Mouse (Mus musculus): ENCODE data around the gene Hoxd9. TPM values are rescaled to one million over a fixed set of nuclear protein-coding genes. Genes with fewer than 3 reads are reported as not detected.

Gene Hoxd9
- polyA plus RNA-seq, 1 experiment from 2014 or later, result 0.41 TPM

DNA sequence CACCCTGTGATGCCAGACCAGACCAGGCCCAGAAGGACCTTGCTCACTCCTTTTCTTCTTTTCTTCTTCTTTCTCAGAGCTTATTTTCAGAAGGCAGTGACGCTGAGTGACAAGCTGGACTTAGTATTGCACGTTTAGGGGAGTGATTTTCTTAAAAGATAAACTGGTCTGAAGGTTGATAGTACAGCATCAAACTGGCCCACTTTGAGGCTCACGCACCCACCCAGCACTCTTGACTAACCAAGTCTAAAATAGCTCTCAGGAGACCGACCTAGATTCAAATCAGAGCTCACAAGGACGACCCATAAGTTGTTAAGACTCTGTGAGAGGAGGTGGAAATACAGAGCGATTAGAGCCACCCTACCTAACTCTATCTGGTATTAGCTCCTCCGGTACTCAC, 31.1 kb upstream of the Hoxd9 start:
- Histone ChIP-seq H3K27me3 (ENCODE audit: control insufficient read depth, insufficient read depth, low read length) (peaks cover 87% of the 10 kb centered on the region), H3K27ac (ENCODE audit: low read length) (no peak overlapping the region), H3K36me3 (ENCODE audit: control insufficient read depth, insufficient read depth, low read length) (no peaks in the 10 kb centered on the region), H3K4me2 (replicated peaks; ENCODE audit: low read depth, low read length) (no peak overlapping the region), H3K9me3 (ENCODE audit: control insufficient read depth, low read depth, low read length) (no peaks in the 10 kb centered on the region), H3K9ac (replicated peaks; ENCODE audit: low read depth, low read length) (no peak overlapping the region), H3K4me3 (ENCODE audit: low read depth, low read length) (no peak overlapping the region), H3K4me1 (ENCODE audit: control insufficient read depth, insufficient read depth, low read length) (peaks cover 4% of the 10 kb centered on the region; the same call in 1 of the 2 replicates)
- WGBS, result 4% methylated on average over 7 of the region's 7 CpGs
- ATAC-seq (ENCODE audit: insufficient number of reproducible peaks, insufficient read depth, low FRiP score, low read depth), result no peak

DNA sequence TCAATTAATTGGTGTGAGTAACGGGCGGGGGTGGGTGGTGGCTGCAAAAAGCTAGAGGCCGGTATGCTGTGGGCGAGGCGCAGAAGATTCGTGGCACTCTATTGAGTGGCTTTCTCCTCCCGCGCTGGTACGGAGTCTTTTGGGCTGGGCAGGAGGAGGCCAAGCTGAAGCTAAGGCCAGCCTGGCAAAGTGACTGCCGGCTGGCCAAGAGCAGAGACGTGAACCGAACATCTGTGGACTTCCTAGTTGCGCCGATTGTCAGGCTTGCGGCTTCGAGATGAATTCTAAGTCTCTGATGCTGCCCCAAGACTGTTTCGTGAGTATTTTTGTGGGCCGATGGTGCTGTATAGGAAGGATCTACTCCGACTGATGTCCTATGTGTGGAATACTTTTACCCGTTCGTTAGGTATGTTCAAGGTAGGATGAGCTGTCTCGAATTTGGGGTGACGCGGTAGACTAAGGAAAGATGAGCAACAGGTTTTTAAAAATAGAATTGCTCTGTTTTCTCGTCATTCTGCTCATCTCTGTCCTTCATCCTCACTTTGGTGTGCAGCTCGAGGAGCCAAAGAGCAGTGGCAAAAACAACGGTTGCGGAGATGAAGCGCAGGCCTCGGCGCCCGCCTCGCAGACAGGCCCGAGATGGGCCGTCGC, 30.2 kb upstream of the Hoxd9 start:
- Histone ChIP-seq H3K4me3 (ENCODE audit: low read depth, low read length) (0 out of 2 replicates have a peak overlapping the region, but pooled peaks have one; percentile 29), H3K4me2 (replicated peaks; ENCODE audit: low read depth, low read length) (0 out of 2 replicates have a peak overlapping the region, but pooled peaks have one; percentile 49), H3K27ac (ENCODE audit: low read length) (no peak overlapping the region), H3K9ac (replicated peaks; ENCODE audit: low read depth, low read length) (no peak overlapping the region), H3K36me3 (ENCODE audit: control insufficient read depth, insufficient read depth, low read length) (no peaks in the 10 kb centered on the region), H3K27me3 (ENCODE audit: control insufficient read depth, insufficient read depth, low read length) (peaks cover 81% of the 10 kb centered on the region), H3K4me1 (ENCODE audit: control insufficient read depth, insufficient read depth, low read length) (peaks cover 4% of the 10 kb centered on the region; the same call in 1 of the 2 replicates), H3K9me3 (ENCODE audit: control insufficient read depth, low read depth, low read length) (no peaks in the 10 kb centered on the region)
- ATAC-seq (ENCODE audit: insufficient number of reproducible peaks, insufficient read depth, low FRiP score, low read depth), result no peak
- WGBS, result 1% methylated on average over 36 of the region's 36 CpGs

DNA sequence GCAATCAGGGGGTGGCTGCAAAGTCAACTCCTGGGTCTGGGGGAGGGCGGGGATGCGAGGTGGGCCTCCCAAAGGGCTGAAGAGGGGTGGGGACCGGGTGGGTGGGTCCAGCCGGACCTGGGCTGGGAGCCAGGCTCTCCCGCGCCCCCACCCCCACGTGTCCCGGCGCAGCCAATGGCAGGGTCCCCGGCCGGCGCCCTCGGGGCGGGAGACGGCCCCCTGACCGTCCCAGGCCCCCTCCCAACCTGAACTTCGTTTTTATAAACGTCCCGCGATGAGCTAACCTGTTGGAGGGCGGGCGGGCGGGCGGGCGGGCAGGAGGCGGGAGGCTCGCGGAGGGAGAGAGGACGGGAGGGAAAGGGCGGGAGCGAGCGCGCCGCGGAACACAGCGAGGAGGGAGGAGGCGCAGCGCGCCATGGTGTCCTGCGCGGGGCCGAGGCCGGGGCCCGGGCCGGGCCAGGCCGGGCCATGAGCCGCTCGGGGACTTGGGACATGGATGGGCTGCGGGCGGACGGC, 29.6 kb upstream of the Hoxd9 start, which contains the start of gene Hoxd13:
TSS of gene Hoxd13 (plus strand) at position 469 of the 516 bp plus-strand sequence.
- peak within 1 kb of the TSS; percentile 49 for H3K4me2 ChIP-seq (replicated peaks; ENCODE audit: low read depth, low read length)
- H3K9me3 ChIP-seq (ENCODE audit: control insufficient read depth, low read depth, low read length), result no peaks in the 10 kb centered on the region
- H3K36me3 ChIP-seq (ENCODE audit: control insufficient read depth, insufficient read depth, low read length), result no peaks in the 10 kb centered on the region
- peak within 1 kb of the TSS; percentile 29 for H3K4me3 ChIP-seq (ENCODE audit: low read depth, low read length)
- peak; percentile 46; the same call in 1 of the 2 replicates for ATAC-seq (ENCODE audit: insufficient number of reproducible peaks, insufficient read depth, low FRiP score, low read depth)
- H3K27me3 ChIP-seq (ENCODE audit: control insufficient read depth, insufficient read depth, low read length), result peaks cover 80% of the 10 kb centered on the region
- H3K4me1 ChIP-seq (ENCODE audit: control insufficient read depth, insufficient read depth, low read length), result peaks cover 6% of the 10 kb centered on the region; the same call in 1 of the 2 replicates
- H3K9ac ChIP-seq (replicated peaks; ENCODE audit: low read depth, low read length), result no peak within 1 kb of the TSS
- WGBS, result 0% methylated on average over 32 of the region's 51 CpGs
- H3K27ac ChIP-seq (ENCODE audit: low read length), result no peak within 1 kb of the TSS

DNA sequence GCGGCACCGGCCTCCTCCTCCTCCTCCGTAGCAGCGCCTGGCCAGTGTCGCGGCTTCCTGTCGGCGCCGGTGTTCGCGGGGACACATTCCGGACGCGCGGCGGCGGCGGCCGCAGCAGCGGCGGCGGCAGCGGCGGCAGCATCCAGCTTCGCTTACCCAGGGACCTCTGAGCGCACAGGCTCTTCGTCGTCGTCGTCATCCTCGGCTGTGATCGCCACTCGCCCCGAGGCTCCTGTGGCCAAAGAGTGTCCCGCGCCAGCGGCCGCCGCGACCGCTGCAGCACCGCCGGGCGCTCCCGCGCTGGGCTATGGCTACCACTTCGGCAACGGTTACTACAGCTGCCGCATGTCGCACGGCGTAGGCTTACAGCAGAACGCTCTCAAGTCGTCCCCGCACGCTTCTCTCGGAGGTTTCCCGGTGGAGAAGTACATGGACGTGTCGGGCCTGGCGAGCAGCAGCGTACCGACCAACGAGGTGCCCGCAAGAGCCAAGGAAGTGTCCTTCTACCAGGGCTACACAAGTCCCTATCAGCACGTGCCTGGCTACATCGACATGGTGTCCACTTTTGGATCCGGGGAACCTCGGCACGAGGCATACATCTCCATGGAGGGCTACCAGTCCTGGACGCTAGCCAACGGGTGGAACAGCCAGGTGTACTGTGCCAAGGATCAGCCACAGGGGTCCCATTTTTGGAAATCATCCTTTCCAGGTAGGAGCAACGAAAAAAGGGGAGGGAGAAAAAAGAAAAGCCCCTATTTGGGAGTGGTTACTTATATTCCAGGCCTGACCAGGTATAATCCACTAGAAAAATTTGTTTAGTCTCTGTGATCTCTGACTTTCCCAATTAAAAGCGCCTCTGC, 28.9 kb upstream of the Hoxd9 start:
- Histone ChIP-seq H3K9me3 (ENCODE audit: control insufficient read depth, low read depth, low read length) (no peaks in the 10 kb centered on the region), H3K27ac (ENCODE audit: low read length) (no peak overlapping the region), H3K4me3 (ENCODE audit: low read depth, low read length) (peak overlapping the region; percentile 29), H3K9ac (replicated peaks; ENCODE audit: low read depth, low read length) (no peak overlapping the region), H3K4me1 (ENCODE audit: control insufficient read depth, insufficient read depth, low read length) (peaks cover 6% of the 10 kb centered on the region; the same call in 1 of the 2 replicates), H3K4me2 (replicated peaks; ENCODE audit: low read depth, low read length) (peak overlapping the region; percentile 49), H3K27me3 (ENCODE audit: control insufficient read depth, insufficient read depth, low read length) (peaks cover 80% of the 10 kb centered on the region), H3K36me3 (ENCODE audit: control insufficient read depth, insufficient read depth, low read length) (no peaks in the 10 kb centered on the region)
- peak; percentile 43; the same call in 1 of the 2 replicates for ATAC-seq (ENCODE audit: insufficient number of reproducible peaks, insufficient read depth, low FRiP score, low read depth)
- WGBS, result under 1% methylated on average over 57 of the region's 74 CpGs

DNA sequence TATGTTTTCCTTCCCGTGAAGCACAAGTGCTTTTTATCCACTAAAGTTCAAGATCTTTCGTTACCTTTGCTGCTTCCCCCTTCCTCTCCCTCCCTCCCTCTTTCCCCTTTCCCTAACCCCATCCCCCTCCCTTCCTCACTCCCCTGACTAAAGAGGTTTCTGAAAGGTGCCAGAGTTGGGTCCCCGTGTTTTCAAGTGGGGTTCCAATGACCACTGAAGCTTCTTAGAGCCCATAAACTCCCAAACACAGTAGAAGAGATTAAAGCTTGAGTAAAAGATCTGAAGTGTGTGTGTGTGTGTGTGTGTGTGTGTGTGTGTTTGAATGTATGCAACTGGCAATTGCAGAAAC, 28.3 kb upstream of the Hoxd9 start:
- peaks cover 6% of the 10 kb centered on the region; the same call in 1 of the 2 replicates for H3K4me1 ChIP-seq (ENCODE audit: control insufficient read depth, insufficient read depth, low read length)
- ATAC-seq (ENCODE audit: insufficient number of reproducible peaks, insufficient read depth, low FRiP score, low read depth), result no peak
- H3K9me3 ChIP-seq (ENCODE audit: control insufficient read depth, low read depth, low read length), result no peaks in the 10 kb centered on the region
- WGBS, result 3% methylated on average over 3 of the region's 3 CpGs
- no peak overlapping the region for H3K4me3 ChIP-seq (ENCODE audit: low read depth, low read length)
- peaks cover 80% of the 10 kb centered on the region for H3K27me3 ChIP-seq (ENCODE audit: control insufficient read depth, insufficient read depth, low read length)
- H3K36me3 ChIP-seq (ENCODE audit: control insufficient read depth, insufficient read depth, low read length), result no peaks in the 10 kb centered on the region
- H3K4me2 ChIP-seq (replicated peaks; ENCODE audit: low read depth, low read length), result no peak overlapping the region
- no peak overlapping the region for H3K27ac ChIP-seq (ENCODE audit: low read length)
- no peak overlapping the region for H3K9ac ChIP-seq (replicated peaks; ENCODE audit: low read depth, low read length)

DNA sequence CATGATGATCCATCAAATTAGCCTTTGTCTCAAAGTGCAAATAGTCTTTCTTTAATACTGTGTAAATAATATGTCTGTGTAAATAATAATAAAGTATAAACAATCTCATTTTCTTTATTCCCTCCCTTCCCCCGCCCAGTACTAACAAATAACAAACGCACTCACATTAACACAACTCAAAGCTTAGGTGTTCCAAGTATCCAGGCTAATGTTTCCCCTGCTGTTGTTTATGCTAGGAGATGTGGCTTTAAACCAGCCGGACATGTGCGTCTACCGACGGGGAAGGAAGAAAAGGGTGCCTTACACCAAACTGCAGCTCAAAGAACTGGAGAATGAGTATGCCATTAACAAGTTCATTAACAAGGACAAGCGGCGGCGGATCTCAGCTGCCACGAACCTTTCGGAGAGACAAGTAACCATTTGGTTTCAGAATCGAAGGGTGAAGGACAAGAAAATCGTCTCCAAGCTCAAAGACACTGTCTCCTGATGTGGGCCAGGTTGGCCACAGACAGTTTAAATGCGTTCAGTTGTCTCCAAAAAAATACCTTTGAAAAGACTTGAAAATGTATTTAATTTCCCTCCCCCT, 27.8 kb upstream of the Hoxd9 start:
- H3K9ac ChIP-seq (replicated peaks; ENCODE audit: low read depth, low read length), result no peak overlapping the region
- H3K9me3 ChIP-seq (ENCODE audit: control insufficient read depth, low read depth, low read length), result no peaks in the 10 kb centered on the region
- no peak overlapping the region for H3K4me3 ChIP-seq (ENCODE audit: low read depth, low read length)
- no peak overlapping the region for H3K4me2 ChIP-seq (replicated peaks; ENCODE audit: low read depth, low read length)
- peaks cover 80% of the 10 kb centered on the region for H3K27me3 ChIP-seq (ENCODE audit: control insufficient read depth, insufficient read depth, low read length)
- 1% methylated on average over 14 of the region's 14 CpGs for WGBS
- peaks cover 6% of the 10 kb centered on the region; the same call in 1 of the 2 replicates for H3K4me1 ChIP-seq (ENCODE audit: control insufficient read depth, insufficient read depth, low read length)
- no peaks in the 10 kb centered on the region for H3K36me3 ChIP-seq (ENCODE audit: control insufficient read depth, insufficient read depth, low read length)
- H3K27ac ChIP-seq (ENCODE audit: low read length), result no peak overlapping the region
- ATAC-seq (ENCODE audit: insufficient number of reproducible peaks, insufficient read depth, low FRiP score, low read depth), result no peak

DNA sequence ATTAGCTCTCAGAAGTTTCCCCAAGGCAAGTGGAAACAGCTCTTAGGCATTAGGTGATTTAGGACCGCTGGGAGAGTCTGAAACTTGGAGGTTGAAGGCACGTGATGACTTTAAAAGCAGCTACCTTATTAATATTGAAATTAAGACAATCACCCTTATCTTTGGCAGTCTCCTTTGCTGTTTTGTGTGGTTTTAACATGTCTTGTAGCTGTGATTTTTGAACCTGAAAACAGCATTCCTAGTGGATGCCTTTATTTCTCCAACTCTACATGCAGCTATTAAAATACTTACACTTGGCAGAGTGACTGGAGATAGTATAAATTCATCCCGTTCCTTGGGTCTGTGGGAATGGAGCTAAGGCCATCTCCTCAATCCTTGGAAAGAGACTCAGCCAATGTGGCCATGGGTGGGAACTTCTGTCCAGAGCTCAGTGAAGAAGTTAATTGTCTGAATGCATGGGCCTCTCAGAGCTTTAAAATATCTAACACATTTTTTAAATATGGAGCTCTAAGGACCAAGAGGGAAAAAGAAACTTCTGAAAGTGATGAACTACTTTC, 26.8 kb upstream of the Hoxd9 start:
- H3K27me3 ChIP-seq (ENCODE audit: control insufficient read depth, insufficient read depth, low read length), result peaks cover 79% of the 10 kb centered on the region
- H3K27ac ChIP-seq (ENCODE audit: low read length), result no peak overlapping the region
- peaks cover 6% of the 10 kb centered on the region; the same call in 1 of the 2 replicates for H3K4me1 ChIP-seq (ENCODE audit: control insufficient read depth, insufficient read depth, low read length)
- 3% methylated on average over 3 of the region's 3 CpGs for WGBS
- no peak overlapping the region for H3K9ac ChIP-seq (replicated peaks; ENCODE audit: low read depth, low read length)
- H3K4me3 ChIP-seq (ENCODE audit: low read depth, low read length), result no peak overlapping the region
- H3K4me2 ChIP-seq (replicated peaks; ENCODE audit: low read depth, low read length), result no peak overlapping the region
- ATAC-seq (ENCODE audit: insufficient number of reproducible peaks, insufficient read depth, low FRiP score, low read depth), result no peak
- H3K36me3 ChIP-seq (ENCODE audit: control insufficient read depth, insufficient read depth, low read length), result no peaks in the 10 kb centered on the region
- H3K9me3 ChIP-seq (ENCODE audit: control insufficient read depth, low read depth, low read length), result no peaks in the 10 kb centered on the region

DNA sequence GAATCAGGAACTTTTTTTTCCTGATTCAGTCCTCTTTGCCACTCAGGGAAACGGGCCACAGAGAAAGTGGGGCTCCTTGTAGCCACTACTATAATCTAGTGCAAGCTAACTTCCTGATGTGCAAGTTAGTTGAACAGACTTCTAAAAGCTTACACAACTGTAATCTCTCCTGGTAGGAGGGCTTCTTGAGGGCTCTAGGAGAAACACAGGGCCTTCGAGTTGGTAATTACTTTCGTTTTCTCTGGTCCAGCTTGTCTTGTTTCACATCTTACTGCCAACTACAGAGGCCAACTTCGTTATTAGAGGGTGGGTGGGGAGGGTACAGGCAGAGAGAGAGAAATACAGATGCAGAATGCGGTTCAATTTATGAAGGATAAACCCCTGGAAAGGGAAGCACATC, 25.7 kb upstream of the Hoxd9 start:
- WGBS, result 6% methylated on average over 5 of the region's 5 CpGs
- Histone ChIP-seq H3K27ac (ENCODE audit: low read length) (no peak overlapping the region), H3K36me3 (ENCODE audit: control insufficient read depth, insufficient read depth, low read length) (no peaks in the 10 kb centered on the region), H3K27me3 (ENCODE audit: control insufficient read depth, insufficient read depth, low read length) (peaks cover 82% of the 10 kb centered on the region), H3K9me3 (ENCODE audit: control insufficient read depth, low read depth, low read length) (no peaks in the 10 kb centered on the region), H3K4me2 (replicated peaks; ENCODE audit: low read depth, low read length) (no peak overlapping the region), H3K9ac (replicated peaks; ENCODE audit: low read depth, low read length) (no peak overlapping the region), H3K4me1 (ENCODE audit: control insufficient read depth, insufficient read depth, low read length) (peaks cover 6% of the 10 kb centered on the region; the same call in 1 of the 2 replicates), H3K4me3 (ENCODE audit: low read depth, low read length) (no peak overlapping the region)
- no peak for ATAC-seq (ENCODE audit: insufficient number of reproducible peaks, insufficient read depth, low FRiP score, low read depth)

All from stomach, embryonic 14.5 days (tissue).